Mouse (Mus musculus): ENCODE results near the gene Eral1. TPM values are rescaled to one million over a fixed set of nuclear protein-coding genes. Genes with fewer than 3 reads are reported as not detected.
A peak's percentile ranks its signal among the peaks of the same experiment; 100 is the strongest.
"Not testable (repeated sequence)": the region's sequence is repeated elsewhere in the genome, so short reads cannot be mapped to it uniquely, and the experiment has no call there.

The Eral1 gene
- total and polyA plus RNA-seq, 3 experiments: 25.0 to 34.9 (median 28.2) TPM

GRCm38 (mm10) chr11:78042290-78042870 is 37.8 kb downstream of the Eral1 start:
- H3K27me3 ChIP-seq (ENCODE audit: control insufficient read depth, insufficient read depth, low read length); intact Hi-C loops (cut with DNase I); H3K79me2 ChIP-seq (replicated peaks; ENCODE audit: control insufficient read depth, insufficient read depth, low read length); DNase-seq; H3K4me3 ChIP-seq; H3K4me1 ChIP-seq (ENCODE audit: control insufficient read depth, insufficient read depth, low read length); H3K36me3 ChIP-seq (ENCODE audit: control insufficient read depth, insufficient read depth, low read length); H3K27ac ChIP-seq; H3K9ac ChIP-seq (ENCODE audit: low read depth, low read length): not testable (repeated sequence)
- TF ChIP-seq CTCF (IDR thresholded peaks at IDR 0.05): peak; percentile 28; the same call in 1 of the 2 replicates
- 94% methylated on average over 4 of the region's 4 CpGs for WGBS

GRCm38 (mm10) chr11:78040878-78041277 is 39.3 kb downstream of the Eral1 start:
- Histone ChIP-seq H3K27ac (no peak overlapping the region), H3K4me3 (no peak overlapping the region), H3K36me3 (ENCODE audit: control insufficient read depth, insufficient read depth, low read length) (no peaks in the 10 kb centered on the region), H3K27me3 (ENCODE audit: control insufficient read depth, insufficient read depth, low read length) (no peaks in the 10 kb centered on the region), H3K79me2 (replicated peaks; ENCODE audit: control insufficient read depth, insufficient read depth, low read length) (no peaks in the 10 kb centered on the region), H3K4me1 (ENCODE audit: control insufficient read depth, insufficient read depth, low read length) (peaks cover 3% of the 10 kb centered on the region), H3K9ac (ENCODE audit: low read depth, low read length) (no peak overlapping the region)
- TF ChIP-seq POLR2A (IDR thresholded peaks at IDR 0.05; ENCODE audit: insufficient read depth, low read depth, low read length) (no peak), CTCF (IDR thresholded peaks at IDR 0.05) (peak; percentile 34; the same call in 1 of the 2 replicates)
- no peak for DNase-seq
- intact Hi-C loops (cut with DNase I): no loop called here
- 74% methylated on average over 2 of the region's 2 CpGs for WGBS

GRCm38 (mm10) chr11:78037831-78038752 is 42.1 kb downstream of the Eral1 start, which contains the start of gene Flot2:
Flot2 (plus strand) TSS chr11:78037931.
- 5% methylated on average over 41 of the region's 55 CpGs for WGBS
- Histone ChIP-seq H3K27me3 (ENCODE audit: control insufficient read depth, insufficient read depth, low read length) (no peaks in the 10 kb centered on the region), H3K27ac (peak within 1 kb of the TSS; percentile 86), H3K79me2 (replicated peaks; ENCODE audit: control insufficient read depth, insufficient read depth, low read length) (no peaks in the 10 kb centered on the region), H3K36me3 (ENCODE audit: control insufficient read depth, insufficient read depth, low read length) (no peaks in the 10 kb centered on the region), H3K4me1 (ENCODE audit: control insufficient read depth, insufficient read depth, low read length) (no peaks in the 10 kb centered on the region), H3K9ac (ENCODE audit: low read depth, low read length) (peak within 1 kb of the TSS; percentile 94), H3K4me3 (peak within 1 kb of the TSS; percentile 94)
- no peak for TF ChIP-seq EP300 (IDR thresholded peaks at IDR 0.05; ENCODE audit: insufficient read depth, low read depth, low read length)
- TF ChIP-seq CTCF (IDR thresholded peaks at IDR 0.05): peak; percentile 54
- TF ChIP-seq POLR2A (IDR thresholded peaks at IDR 0.05; ENCODE audit: insufficient read depth, low read depth, low read length): no peak
- DNase-seq: peak; percentile 78 to 80
- intact Hi-C loops (cut with DNase I): no loop called here

GRCm38 (mm10) chr11:78036791-78037190 is 43.4 kb downstream of the Eral1 start:
- Histone ChIP-seq H3K27ac (no peak overlapping the region), H3K79me2 (replicated peaks; ENCODE audit: control insufficient read depth, insufficient read depth, low read length) (no peaks in the 10 kb centered on the region), H3K9ac (ENCODE audit: low read depth, low read length) (no peak overlapping the region)

GRCm38 (mm10) chr11:78033931-78034617 is 46.1 kb downstream of the Eral1 start:
- Histone ChIP-seq H3K79me2 (replicated peaks; ENCODE audit: control insufficient read depth, insufficient read depth, low read length) (no peaks in the 10 kb centered on the region), H3K27me3 (ENCODE audit: control insufficient read depth, insufficient read depth, low read length) (no peaks in the 10 kb centered on the region), H3K36me3 (ENCODE audit: control insufficient read depth, insufficient read depth, low read length) (no peaks in the 10 kb centered on the region; the same call in 1 of the 2 replicates), H3K9ac (ENCODE audit: low read depth, low read length) (no peak overlapping the region), H3K27ac (no peak overlapping the region), H3K4me1 (ENCODE audit: control insufficient read depth, insufficient read depth, low read length) (peaks cover 7% of the 10 kb centered on the region), H3K4me3 (no peak overlapping the region)
- intact Hi-C loops (cut with DNase I): no loop called here
- WGBS: 89% methylated on average over 23 of the region's 23 CpGs
- no peak for DNase-seq
- TF ChIP-seq EP300 (IDR thresholded peaks at IDR 0.05; ENCODE audit: insufficient read depth, low read depth, low read length) (no peak), POLR2A (IDR thresholded peaks at IDR 0.05; ENCODE audit: insufficient read depth, low read depth, low read length) (no peak), CTCF (IDR thresholded peaks at IDR 0.05) (no peak)

More at GRCm38 (mm10) chr11:78036791-78037190, 43.4 kb downstream of the Eral1 start:
- DNase-seq: no peak
- no peaks in the 10 kb centered on the region for H3K36me3 ChIP-seq (ENCODE audit: control insufficient read depth, insufficient read depth, low read length)
- TF ChIP-seq CTCF (IDR thresholded peaks at IDR 0.05) (no peak), EP300 (IDR thresholded peaks at IDR 0.05; ENCODE audit: insufficient read depth, low read depth, low read length) (no peak), POLR2A (IDR thresholded peaks at IDR 0.05; ENCODE audit: insufficient read depth, low read depth, low read length) (no peak)
- H3K4me3 ChIP-seq: no peak overlapping the region
- no peaks in the 10 kb centered on the region for H3K27me3 ChIP-seq (ENCODE audit: control insufficient read depth, insufficient read depth, low read length)
- peaks cover 2% of the 10 kb centered on the region for H3K4me1 ChIP-seq (ENCODE audit: control insufficient read depth, insufficient read depth, low read length)
- 78% methylated on average over 10 of the region's 10 CpGs for WGBS
- intact Hi-C loops (cut with DNase I): no loop called here
